Mouse (Mus musculus) lung, postnatal 0 days (tissue): ENCODE data around the gene Eno3. TPM values are rescaled to one million over a fixed set of nuclear protein-coding genes. Genes with fewer than 3 reads are reported as not detected.

ENCODE experiments used
- ATAC-seq: fragments of 200-750 bp; cut with Nextera tagmentation; 2 replicates; pipeline ENCODE4 v1.8.0; 2017; ENCODE audit warnings: moderate library complexity
- DNase-seq: peaks from one replicate; pipeline ENCODE4 v3.0.0-alpha.2; 2016; ENCODE audit warnings: low spot score
- H3K27ac ChIP-seq: fragments of 300-500 bp; sonication (generic); 2 replicates; pipeline ENCODE4 v1.5.1; 2014; ENCODE audit warnings: antibody characterized with exemption, mild to moderate bottlenecking, low read length, mixed read lengths
- H3K27me3 ChIP-seq: fragments of 300-500 bp; sonication (generic); replicated peaks from 2 replicates; pipeline ENCODE4 v1.6.1; 2014; ENCODE audit warnings: low read length, mixed read lengths; ENCODE audit not compliant: insufficient read depth
- H3K36me3 ChIP-seq: fragments of 300-500 bp; sonication (generic); 2 replicates; pipeline ENCODE4 v1.6.1; 2014; ENCODE audit warnings: low read length, mixed read lengths; ENCODE audit not compliant: insufficient read depth
- H3K4me1 ChIP-seq: fragments of 300-500 bp; sonication (generic); 2 replicates; pipeline ENCODE4 v1.6.1; 2014; ENCODE audit warnings: antibody characterized with exemption, low read depth, low read length, mixed read lengths; ENCODE audit not compliant: insufficient read depth
- H3K4me2 ChIP-seq: fragments of 300-500 bp; sonication (generic); replicated peaks from 2 replicates; pipeline ENCODE4 v1.6.1; 2014; ENCODE audit warnings: low read depth, mild to moderate bottlenecking, low read length, moderate library complexity, mixed read lengths
- H3K4me3 ChIP-seq: fragments of 300-500 bp; sonication (generic); 2 replicates; pipeline ENCODE4 v1.5.1; 2014; ENCODE audit warnings: low read depth, low read length
- H3K9ac ChIP-seq: fragments of 300-500 bp; sonication (generic); replicated peaks from 2 replicates; pipeline ENCODE4 v1.6.1; 2014; ENCODE audit warnings: low read depth, mild to moderate bottlenecking
- H3K9me3 ChIP-seq: fragments of 300-500 bp; sonication (generic); 2 replicates; pipeline ENCODE4 v1.6.1; 2016; ENCODE audit warnings: low read length, mixed read lengths
- CTCF ChIP-seq: IDR thresholded peaks from 2 replicates; pipeline ENCODE4 v1.5.1; 2016; ENCODE audit warnings: antibody characterized with exemption, mild to moderate bottlenecking
- EP300 ChIP-seq: IDR thresholded peaks from 2 replicates; pipeline ENCODE4 v1.6.1; 2016; ENCODE audit warnings: antibody characterized with exemption, mild to moderate bottlenecking, control low read depth
- WGBS: fragments of 180-500 bp; shearing (Covaris S2); extraction: QIAGEN DNeasy Blood & Tissue Kit; methylation state at CpG from one replicate; pipeline ENCODE4 v1.1.7; 2014; 5-methylcytosine and 5-hydroxymethylcytosine counted together
- polyA plus RNA-seq: library from polyadenylated mRNA; unstranded; fragments of >200 nt; fragmentation: Nextera tagmentation; extraction: Ambion mirVana; gene quantifications from 2 replicates; pipeline ENCODE4 v1.2.1, GENCODE M21; 2015

Eno3 gene
- polyA plus RNA-seq, 1 experiment from 2014 or later, result 20.8 TPM

DNA sequence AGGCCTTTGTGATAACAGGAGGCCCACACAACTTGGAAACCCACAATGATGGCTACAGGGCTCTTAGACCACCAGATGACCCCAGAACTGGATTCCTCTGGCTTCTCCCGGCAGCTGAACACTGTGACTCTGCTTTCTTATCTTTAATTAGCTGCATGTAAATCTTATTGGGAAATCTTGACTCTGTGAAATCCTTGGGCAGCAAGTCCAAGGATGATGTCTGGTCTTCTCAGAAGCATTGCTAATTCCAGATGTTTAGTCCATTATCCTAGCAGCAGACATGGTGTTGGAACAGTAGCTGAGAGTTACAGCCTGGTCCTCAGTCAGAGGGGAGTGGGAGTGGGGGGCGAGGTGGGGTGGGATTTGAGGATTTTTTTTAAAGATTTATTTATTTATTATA lies 28.6 kb upstream of the Eno3 start:
- Histone ChIP-seq H3K4me3 (no peak overlapping the region), H3K4me1 (no peaks in the 10 kb centered on the region), H3K27me3 (no peaks in the 10 kb centered on the region), H3K9ac (no peak overlapping the region), H3K36me3 (no peaks in the 10 kb centered on the region), H3K9me3 (no peaks in the 10 kb centered on the region), H3K27ac (no peak overlapping the region), H3K4me2 (no peak overlapping the region)
- WGBS, result 45% methylated on average over 2 of the region's 2 CpGs
- DNase-seq, result peak; percentile 88
- no peak for TF ChIP-seq CTCF
- peak; percentile 76 for ATAC-seq

GRCm38 (mm10) chr11:70629557-70629956 lies 27.4 kb upstream of the Eno3 start:
- Histone ChIP-seq H3K4me1 (no peaks in the 10 kb centered on the region), H3K9me3 (no peaks in the 10 kb centered on the region), H3K27ac (no peak overlapping the region), H3K36me3 (no peaks in the 10 kb centered on the region), H3K27me3 (no peaks in the 10 kb centered on the region), H3K4me2 (no peak overlapping the region), H3K4me3 (no peak overlapping the region), H3K9ac (no peak overlapping the region)
- ATAC-seq (no peak), DNase-seq (peak; percentile 61)
- 46% methylated on average over 5 of the region's 5 CpGs for WGBS
- peak; percentile 58 for TF ChIP-seq CTCF
- TF ChIP-seq EP300, result no peak

DNA sequence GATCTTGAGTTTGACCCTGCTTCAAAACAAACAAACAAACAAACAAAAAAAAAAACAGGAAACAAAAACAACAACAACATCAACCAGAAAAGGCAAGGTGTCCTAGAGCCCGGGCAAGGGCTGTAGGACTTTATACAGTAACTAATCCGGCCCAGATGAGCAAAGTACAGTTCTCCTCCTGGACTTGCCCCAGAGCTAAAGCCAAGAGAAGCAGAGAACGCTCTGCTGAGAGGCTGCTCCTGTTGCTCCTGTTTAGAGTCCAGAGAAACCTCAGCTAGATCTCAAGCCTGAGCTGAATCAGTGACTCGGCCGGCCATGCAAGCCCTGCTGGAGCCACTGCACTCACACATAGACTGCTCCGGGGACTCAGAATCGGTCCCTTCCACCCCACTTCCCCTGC lies 26.9 kb upstream of the Eno3 start:
- WGBS, result 71% methylated on average over 7 of the region's 7 CpGs
- Histone ChIP-seq H3K27me3 (no peaks in the 10 kb centered on the region), H3K36me3 (no peaks in the 10 kb centered on the region), H3K4me1 (no peaks in the 10 kb centered on the region), H3K9me3 (no peaks in the 10 kb centered on the region), H3K4me2 (no peak overlapping the region), H3K9ac (no peak overlapping the region), H3K27ac (no peak overlapping the region), H3K4me3 (no peak overlapping the region)
- no peak for DNase-seq
- TF ChIP-seq CTCF (no peak), EP300 (no peak)
- no peak for ATAC-seq

GRCm38 (mm10) chr11:70635601-70636000 lies 21.4 kb upstream of the Eno3 start:
- no peak for TF ChIP-seq EP300
- TF ChIP-seq CTCF, result no peak
- Histone ChIP-seq H3K9ac (no peak overlapping the region), H3K4me3 (no peak overlapping the region), H3K27me3 (no peaks in the 10 kb centered on the region), H3K4me2 (no peak overlapping the region), H3K4me1 (peaks cover 7% of the 10 kb centered on the region; the same call in 1 of the 2 replicates), H3K27ac (no peak overlapping the region), H3K9me3 (no peaks in the 10 kb centered on the region), H3K36me3 (no peaks in the 10 kb centered on the region)
- ATAC-seq, result no peak
- 72% methylated on average over 4 of the region's 4 CpGs for WGBS
- no peak for DNase-seq

DNA sequence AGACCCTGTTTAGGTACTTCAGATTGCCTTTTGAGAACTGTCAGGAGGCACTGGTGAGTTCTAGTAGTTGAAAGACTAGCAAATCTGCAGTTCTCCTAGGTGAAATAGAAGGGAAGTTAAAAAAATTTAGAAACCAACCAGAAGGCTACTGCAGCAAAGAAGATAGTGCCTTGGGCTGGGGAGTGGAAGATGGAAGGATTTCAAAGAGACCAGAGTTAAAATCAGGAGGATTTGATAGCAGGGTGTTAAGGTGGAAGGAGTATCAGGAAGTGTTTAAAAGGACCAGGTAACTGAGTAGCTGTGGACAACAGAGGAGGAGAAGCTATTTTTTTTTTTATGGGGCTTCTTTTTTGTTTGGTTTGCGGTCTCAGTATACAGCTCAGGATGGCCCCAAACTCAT lies 19.2 kb upstream of the Eno3 start:
- 85% methylated on average over 1 of the region's 1 CpGs for WGBS
- H3K36me3 ChIP-seq, result 0 out of 2 replicates have a peak, but pooled peaks cover 3% of the 10 kb centered on the region
- H3K27me3 ChIP-seq, result no peaks in the 10 kb centered on the region
- H3K4me2 ChIP-seq, result no peak overlapping the region
- TF ChIP-seq EP300 (no peak), CTCF (no peak)
- DNase-seq (no peak), ATAC-seq (no peak)
- no peak overlapping the region for H3K4me3 ChIP-seq
- no peaks in the 10 kb centered on the region for H3K9me3 ChIP-seq
- no peak overlapping the region for H3K27ac ChIP-seq
- peaks cover 7% of the 10 kb centered on the region; the same call in 1 of the 2 replicates for H3K4me1 ChIP-seq
- no peak overlapping the region for H3K9ac ChIP-seq

DNA sequence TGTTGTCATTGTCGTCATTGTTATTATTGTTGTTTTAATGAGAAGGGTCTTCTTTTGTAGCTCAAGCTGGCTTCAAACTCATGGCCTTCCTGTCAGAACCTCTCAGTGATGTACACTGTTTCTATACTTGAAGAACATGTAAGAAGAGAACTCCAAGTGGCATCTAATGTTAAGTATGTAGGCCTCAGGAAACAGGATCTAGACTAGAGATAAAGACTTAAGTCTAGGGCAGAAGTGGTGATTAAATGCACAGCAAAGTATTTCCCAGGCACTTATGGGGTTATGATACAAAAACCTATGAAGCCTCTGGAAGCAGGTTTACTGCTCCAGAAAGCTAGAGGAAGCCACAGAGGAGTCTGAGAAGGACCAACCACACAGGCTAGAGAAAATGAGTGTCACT lies 18.7 kb upstream of the Eno3 start:
- H3K4me1 ChIP-seq, result peaks cover 7% of the 10 kb centered on the region; the same call in 1 of the 2 replicates
- no peak overlapping the region for H3K9ac ChIP-seq
- H3K9me3 ChIP-seq, result no peaks in the 10 kb centered on the region
- TF ChIP-seq EP300 (no peak), CTCF (no peak)
- H3K27me3 ChIP-seq, result no peaks in the 10 kb centered on the region
- no peak overlapping the region for H3K4me2 ChIP-seq
- no peak overlapping the region for H3K27ac ChIP-seq
- WGBS, result 87% methylated on average over 1 of the region's 1 CpGs
- DNase-seq (no peak), ATAC-seq (no peak)
- no peak overlapping the region for H3K4me3 ChIP-seq
- 0 out of 2 replicates have a peak, but pooled peaks cover 4% of the 10 kb centered on the region for H3K36me3 ChIP-seq

DNA sequence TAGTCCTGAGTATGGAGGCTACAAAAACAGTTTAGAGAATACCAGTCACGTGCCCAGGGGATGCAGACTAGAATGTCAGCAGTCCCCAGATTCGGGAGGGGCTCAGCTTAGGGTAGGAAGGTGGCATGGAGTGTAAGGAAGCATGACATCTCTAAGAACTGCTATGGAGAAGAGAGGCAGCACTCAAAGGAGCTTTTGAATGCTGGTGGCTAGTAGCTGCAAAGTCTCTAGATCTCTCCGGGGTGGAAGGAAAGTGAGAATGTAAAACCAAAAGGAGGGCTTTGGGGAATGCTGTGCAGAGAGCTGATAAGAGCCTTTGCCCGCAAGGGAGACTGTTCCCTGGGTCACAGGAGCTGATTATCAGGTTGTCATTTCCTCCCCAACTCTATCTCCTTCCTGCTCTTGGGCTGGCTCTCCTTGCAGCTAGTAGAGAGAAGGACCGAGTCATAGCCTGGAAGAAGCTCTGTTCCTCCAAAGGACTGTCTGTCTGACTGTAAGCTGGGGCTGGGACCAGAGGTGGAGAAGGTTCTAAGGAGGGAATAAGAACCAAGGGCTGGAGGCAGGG lies 18.2 kb upstream of the Eno3 start, which contains the start of gene Gp1ba:
Gp1ba (plus strand) TSS at position 409 of the 565 bp plus-strand sequence.
- ATAC-seq (no peak), DNase-seq (no peak)
- no peaks in the 10 kb centered on the region for H3K27me3 ChIP-seq
- no peaks in the 10 kb centered on the region for H3K9me3 ChIP-seq
- peaks cover 7% of the 10 kb centered on the region; the same call in 1 of the 2 replicates for H3K4me1 ChIP-seq
- no peak within 1 kb of the TSS for H3K4me3 ChIP-seq
- 0 out of 2 replicates have a peak, but pooled peaks cover 4% of the 10 kb centered on the region for H3K36me3 ChIP-seq
- no peak within 1 kb of the TSS for H3K9ac ChIP-seq
- H3K4me2 ChIP-seq, result no peak within 1 kb of the TSS
- 19% methylated on average over 5 of the region's 5 CpGs for WGBS
- H3K27ac ChIP-seq, result no peak within 1 kb of the TSS
- no peak for TF ChIP-seq CTCF
- no peak for TF ChIP-seq EP300
